8 mouse cellular contexts compared by ENCODE assay signal in the genomic region with DNA sequence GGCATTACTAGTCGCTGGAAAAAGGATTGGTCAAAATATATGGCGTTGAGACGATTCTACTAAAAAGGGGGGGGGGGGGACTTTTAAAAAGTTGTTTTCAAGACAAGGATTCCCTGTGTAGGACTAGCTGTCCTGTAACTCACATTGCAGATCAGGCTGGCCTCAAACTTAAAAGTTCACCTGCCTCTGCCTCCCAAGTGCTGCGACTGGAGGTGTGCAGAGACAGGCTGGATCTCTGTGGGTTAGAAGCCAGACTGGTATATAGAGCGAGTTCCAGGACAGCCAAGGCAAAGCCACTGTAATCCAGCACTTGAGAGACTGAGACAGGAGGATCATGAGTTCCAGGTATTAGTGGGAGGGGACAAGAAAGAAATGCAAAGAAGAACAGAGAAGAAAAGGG. TPM values are rescaled to one million over a fixed set of nuclear protein-coding genes. Genes with fewer than 3 reads are reported as not detected.
DNase-seq lines count a peak whose midpoint lies in the region; ATAC-seq and TF ChIP-seq lines count a peak whose summit lies in the region.

No protein-coding gene starts in this region.

- no peak overlapping the region; the same call in 1 of the 2 replicates for H3K4me3 ChIP-seq in kidney, adult 2 months (ENCODE audit: insufficient read depth, low read depth, low read length)
- peak overlapping the region; percentile 90 for H3K4me3 ChIP-seq in hindbrain, postnatal 0 days (ENCODE audit: low read length)

- DNase-seq in kidney, adult 11 months, result peak; percentile 12
- DNase-seq in kidney, adult 2 months, result no peak
- DNase-seq in cerebellum, postnatal 14 days, result peak; percentile 12 to 27
- DNase-seq in hindbrain, postnatal 0 days (ENCODE audit: low spot score), result no peak
- peak; percentile 25 for DNase-seq in neural tube, embryonic 10.5 days (ENCODE audit: extremely low spot score, low spot score)
- DNase-seq in right cerebral cortex, postnatal 36 days (ENCODE audit: low spot score in 2 of 2), result no peak
- DNase-seq in layer of hippocampus, adult 18-20 months (ENCODE audit: low spot score in 2 of 2), result no peak
- no peak for DNase-seq in layer of hippocampus, postnatal 25 days (ENCODE audit: extremely low spot score in 1 of 2, low spot score in 1 of 2)

- no peak for TF ChIP-seq POLR2A in kidney, adult 2 months (IDR thresholded peaks at IDR 0.05; ENCODE audit: low read depth, low read length)

- H3K27ac ChIP-seq in kidney, adult 2 months (ENCODE audit: insufficient read depth, low read depth, low read length), result no peak overlapping the region
- peak overlapping the region; percentile 91; the same call in 1 of the 2 replicates for H3K27ac ChIP-seq in hindbrain, postnatal 0 days

- no peaks in the 10 kb centered on the region for H3K9me3 ChIP-seq in hindbrain, postnatal 0 days (ENCODE audit: low read length)

- no peak for TF ChIP-seq CTCF in kidney, adult 2 months (conservative IDR thresholded peaks at IDR 0.05; ENCODE audit: insufficient read depth, insufficient read length, low read depth, low read length)
- no peak for TF ChIP-seq CTCF in hindbrain, postnatal 0 days (IDR thresholded peaks at IDR 0.05; ENCODE audit: low read depth)

- H3K9ac ChIP-seq in hindbrain, postnatal 0 days (replicated peaks; ENCODE audit: low read length), result peak overlapping the region; percentile 97

- 29% methylated on average over 5 of the region's 5 CpGs for WGBS in kidney, adult 2 months
- 21% methylated on average over 5 of the region's 5 CpGs for WGBS in hindbrain, postnatal 0 days

- H3K4me1 ChIP-seq in kidney, adult 2 months (ENCODE audit: control insufficient read depth, insufficient read depth, low read length), result peaks cover 8% of the 10 kb centered on the region; the same call in 1 of the 2 replicates
- H3K4me1 ChIP-seq in hindbrain, postnatal 0 days (ENCODE audit: insufficient read depth, low read length), result peaks cover 20% of the 10 kb centered on the region

- ATAC-seq in hindbrain, postnatal 0 days, result peak; percentile 8; the same call in 1 of the 2 replicates

- H3K27me3 ChIP-seq in kidney, adult 2 months (replicated peaks; ENCODE audit: control insufficient read depth, insufficient read depth, low read length), result no peaks in the 10 kb centered on the region
- no peaks in the 10 kb centered on the region for H3K27me3 ChIP-seq in hindbrain, postnatal 0 days (ENCODE audit: insufficient read depth, low read length)

- peak overlapping the region; percentile 66 for H3K4me2 ChIP-seq in hindbrain, postnatal 0 days (ENCODE audit: low read depth, low read length)

- no peaks in the 10 kb centered on the region for H3K36me3 ChIP-seq in kidney, adult 2 months (ENCODE audit: control insufficient read depth, insufficient read depth, low read length)
- H3K36me3 ChIP-seq in hindbrain, postnatal 0 days (ENCODE audit: insufficient read depth, low read length), result no peaks in the 10 kb centered on the region

RNA-seq across cellular contexts. Expression of a gene that starts 0.6 kb away (rescaled TPM):
- polyA plus RNA-seq in kidney, adult 2 months (2012; rRNA removed), result 2.3 and 2.7 TPM in 2 replicates
- total RNA-seq in hindbrain, postnatal 0 days (2014; rRNA removed), result 24.4 and 27.0 TPM in 2 replicates
- polyA plus RNA-seq in hindbrain, postnatal 0 days (2015; fragmentation: Nextera tagmentation; extraction: Ambion mirVana), result 18.4 and 19.3 TPM in 2 replicates
- 10 to 100 TPM; 27.8 to 29.7 TPM for total RNA-seq in layer of hippocampus, adult 18-20 months (2021)
- 10 to 100 TPM; 28.4 to 31.8 TPM for total RNA-seq in layer of hippocampus, postnatal 25 days (2021)

Comparison
In these comparisons a context has a peak if more than half of its experiments do, and no peak if none do; other contexts are left out.
1. DNase-seq: peak in kidney, adult 11 months (single experiment), cerebellum, postnatal 14 days (2 of 2) and neural tube, embryonic 10.5 days (single experiment); none in kidney, adult 2 months (single experiment), hindbrain, postnatal 0 days (single experiment), right cerebral cortex, postnatal 36 days (0 of 2), layer of hippocampus, adult 18-20 months (0 of 2) and layer of hippocampus, postnatal 25 days (0 of 2).